Mouse (Mus musculus): ENCODE measurements around the gene Zfp965. TPM values are rescaled to one million over a fixed set of nuclear protein-coding genes. Genes with fewer than 3 reads are reported as not detected.
"Not testable (repeated sequence)": the region's sequence is repeated elsewhere in the genome, so short reads cannot be mapped to it uniquely, and the experiment has no call there.

Zfp965 gene
- total RNA-seq (2021), result 1 to 10 TPM; 5.7 to 9.9 TPM

DNA sequence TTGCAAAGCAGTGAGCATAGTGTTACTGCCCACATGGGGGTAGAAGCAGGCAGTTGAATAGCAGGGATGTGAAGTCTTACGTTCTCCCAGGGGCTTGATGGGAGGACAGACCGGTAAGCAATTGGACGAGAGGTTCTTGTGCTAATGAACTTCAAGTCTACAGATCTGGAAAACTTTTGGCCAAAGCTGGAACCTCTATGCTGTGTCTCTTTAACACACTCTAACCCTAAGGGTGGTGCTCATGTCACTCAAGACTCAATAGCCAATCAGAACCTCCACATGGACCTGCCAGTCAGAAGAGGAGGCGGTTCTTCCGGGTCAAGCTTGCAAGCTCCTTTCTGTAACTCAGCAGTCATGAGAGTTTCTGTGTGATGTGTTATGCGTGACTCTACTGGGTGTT lies at the start of gene Zfp965:
Zfp965 (plus strand) TSS at position 301 of the 400 bp plus-strand sequence.
- intact Hi-C loops (cut with DNase I); DNase-seq (ENCODE audit: extremely low spot score in 1 of 2, low spot score in 2 of 2): not testable (repeated sequence)

DNA sequence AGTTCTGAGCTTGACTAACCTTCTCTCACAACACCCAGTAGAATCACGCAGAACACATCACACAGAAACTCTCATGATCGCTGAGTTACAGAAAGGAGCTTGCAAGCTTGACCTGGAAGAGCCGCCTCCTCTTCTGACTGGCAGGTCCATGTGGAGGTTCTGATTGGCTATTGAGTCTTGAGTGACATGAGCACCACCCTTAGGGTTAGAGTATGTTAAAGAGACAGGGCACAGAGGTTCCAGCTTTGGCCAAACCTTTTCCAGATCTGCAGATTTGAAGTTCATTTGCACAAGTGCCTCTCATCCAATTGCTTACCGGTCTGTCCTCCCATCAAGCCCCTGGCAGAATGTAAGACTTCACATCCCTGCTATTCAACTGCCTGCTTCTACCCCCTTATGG lies 34.1 kb upstream of the Zfp965 start, which contains the start of gene Gm4724:
Gm4724 (minus strand) TSS at position 101 of the 400 bp plus-strand sequence.
- DNase-seq (ENCODE audit: extremely low spot score in 1 of 2, low spot score in 2 of 2); intact Hi-C loops (cut with DNase I): not testable (repeated sequence)

Other genes with a start within 250 kb of the Zfp965 start
- 1 to 10 TPM in 1 of 2 experiments, not detected in 1; 7.6 TPM for gene Gm14440, start 194.9 kb upstream of the Zfp965 start, total RNA-seq (2021)
- gene Gm4631, start 131.8 kb upstream of the Zfp965 start, total RNA-seq (2021), result 10 to 100 TPM; 39.8 to 41.5 TPM
- gene Zfp968, start 97.5 kb upstream of the Zfp965 start, total RNA-seq (2021), result 1 to 10 TPM; 3.0 to 3.7 TPM
- gene Gm4724, start 34.2 kb upstream of the Zfp965 start, total RNA-seq (2021), result 10 to 100 TPM; 12.2 to 13.2 TPM
- not detected for gene Gm11007, start 174.0 kb downstream of the Zfp965 start, total RNA-seq (2021)
- gene Zfp969, start 233.7 kb downstream of the Zfp965 start, total RNA-seq (2021), result not detected

All from left cerebral cortex, postnatal 10 days (tissue).